Mouse (Mus musculus): ENCODE measurements around the gene Tmem184c. TPM values are rescaled to one million over a fixed set of nuclear protein-coding genes. Genes with fewer than 3 reads are reported as not detected.
A peak's percentile ranks its signal among the peaks of the same experiment; 100 is the strongest.

The Tmem184c gene
- polyA plus RNA-seq, 1 experiment from 2014 or later: 3.6 TPM

- Histone ChIP-seq H3K9me3 (replicated peaks; ENCODE audit: control insufficient read depth, low read length) (no peaks in the 10 kb centered on the region), H3K27me3 (ENCODE audit: control insufficient read depth, insufficient read depth, low read depth, low read length) (no peaks in the 10 kb centered on the region), H3K36me3 (ENCODE audit: control insufficient read depth, insufficient read depth) (peaks cover 12% of the 10 kb centered on the region), H3K4me2 (ENCODE audit: low read depth, low read length) (peak overlapping the region; percentile 88), H3K4me1 (ENCODE audit: control insufficient read depth, low read depth, low read length) (peaks cover 4% of the 10 kb centered on the region), H3K4me3 (ENCODE audit: low read depth, low read length) (peak overlapping the region; percentile 93), H3K27ac (ENCODE audit: low read length) (peak overlapping the region; percentile 86), H3K9ac (ENCODE audit: low read depth, low read length) (peak overlapping the region; percentile 93)
- ATAC-seq (ENCODE audit: low read depth): no peak
- 10% methylated on average over 7 of the region's 7 CpGs for WGBS (ENCODE audit: insufficient replicate concordance)
Measured at GRCm38 (mm10) chr8:77549881-77550580, 60.5 kb downstream of the Tmem184c start.

- WGBS (ENCODE audit: insufficient replicate concordance): 4% methylated on average over 42 of the region's 42 CpGs
- peak within 1 kb of the TSS; percentile 93 for H3K4me3 ChIP-seq (ENCODE audit: low read depth, low read length)
- H3K9ac ChIP-seq (ENCODE audit: low read depth, low read length): peak within 1 kb of the TSS; percentile 93
- peaks cover 12% of the 10 kb centered on the region for H3K36me3 ChIP-seq (ENCODE audit: control insufficient read depth, insufficient read depth)
- H3K4me2 ChIP-seq (ENCODE audit: low read depth, low read length): peak within 1 kb of the TSS; percentile 88
- peak within 1 kb of the TSS; percentile 86 for H3K27ac ChIP-seq (ENCODE audit: low read length)
- no peaks in the 10 kb centered on the region for H3K9me3 ChIP-seq (replicated peaks; ENCODE audit: control insufficient read depth, low read length)
- H3K4me1 ChIP-seq (ENCODE audit: control insufficient read depth, low read depth, low read length): peaks cover 4% of the 10 kb centered on the region
- no peaks in the 10 kb centered on the region for H3K27me3 ChIP-seq (ENCODE audit: control insufficient read depth, insufficient read depth, low read depth, low read length)
- peak; percentile 93 for ATAC-seq (ENCODE audit: low read depth)
Measured at GRCm38 (mm10) chr8:77549121-77549706, 61.3 kb downstream of the Tmem184c start, which contains the start of gene Prmt9. Prmt9 (plus strand) TSS chr8:77549397.

Other genes starting within 250 kb of the Tmem184c start
- gene Arhgap10, start 92.7 kb downstream of the Tmem184c start, polyA plus RNA-seq (2015; fragmentation: Nextera tagmentation; extraction: Ambion mirVana): 5.7 and 7.0 TPM in 2 replicates
- 7.2 and 7.3 TPM in 2 replicates for gene Prmt9, start 61.3 kb downstream of the Tmem184c start, polyA plus RNA-seq (2015; fragmentation: Nextera tagmentation; extraction: Ambion mirVana)
- gene Ednra, start 113.8 kb upstream of the Tmem184c start, polyA plus RNA-seq (2015; fragmentation: Nextera tagmentation; extraction: Ambion mirVana): 3.4 TPM in 2 replicates